Mouse (Mus musculus) embryo, embryonic 10.5 days (tissue): ENCODE data around the gene Tesmin.

Source experiments
- DNase-seq: peaks from one replicate; pipeline ENCODE4 v3.0.0-alpha.2; 2015; ENCODE audit warnings: low spot score

Tesmin gene

DNA sequence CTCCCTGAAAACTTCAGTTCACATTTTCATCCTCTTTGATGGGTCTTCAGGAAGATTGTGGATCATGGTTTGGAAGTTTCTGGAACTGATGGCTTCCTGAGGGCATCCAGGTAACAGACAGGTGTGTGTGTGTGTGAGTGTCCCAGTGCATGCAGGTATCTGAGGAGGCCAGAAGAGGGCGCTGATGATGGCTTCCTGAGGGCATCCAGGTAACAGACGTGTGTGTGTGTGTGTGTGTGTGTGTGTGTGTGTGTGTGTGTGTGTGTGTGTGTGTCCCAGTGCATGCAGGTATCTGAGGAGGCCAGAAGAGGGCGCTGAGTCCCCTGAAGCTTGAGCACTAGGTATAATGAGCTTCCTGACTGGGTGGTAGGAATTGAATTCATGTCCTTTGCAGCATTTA, 58.7 kb downstream of the Tesmin start:
- no peak for DNase-seq

DNA sequence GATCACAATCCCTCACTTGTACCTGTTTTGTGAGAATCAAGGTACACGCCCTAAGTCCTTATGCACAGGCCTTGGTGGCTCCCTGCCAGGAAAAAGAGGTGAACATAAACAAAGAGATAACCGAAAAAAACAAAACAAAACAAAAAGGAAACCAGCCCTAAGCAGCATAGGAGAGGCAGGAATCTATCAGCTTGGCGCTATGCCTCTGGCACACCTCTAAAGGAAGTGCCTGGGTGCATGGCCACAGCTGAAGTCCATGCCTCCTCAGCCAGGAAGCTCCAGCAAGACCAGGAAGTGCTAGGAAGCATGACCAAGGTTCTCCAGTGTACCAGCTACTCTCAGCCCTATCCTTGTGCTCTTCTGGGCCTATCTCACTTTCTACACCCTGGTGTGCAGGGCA, 60.6 kb downstream of the Tesmin start:
- DNase-seq: no peak

DNA sequence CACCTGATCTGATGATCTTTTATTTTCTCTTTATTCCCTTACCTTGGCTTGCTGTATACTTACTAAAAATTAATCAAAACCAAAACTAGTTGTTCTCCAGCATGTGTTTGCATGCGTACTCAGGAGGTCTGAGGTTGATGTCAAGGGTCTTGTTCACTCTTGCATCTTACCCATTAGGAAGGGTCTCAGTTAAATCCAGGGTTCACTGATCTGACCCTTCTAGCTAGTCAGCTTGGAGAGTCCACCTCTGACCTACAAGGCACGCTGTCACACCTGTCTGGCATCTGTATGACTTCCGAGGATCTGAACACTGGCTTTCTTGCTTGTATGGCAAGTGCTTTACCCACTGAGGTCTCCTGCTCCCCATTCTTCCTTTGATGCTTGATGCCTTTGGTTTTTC, 62.1 kb downstream of the Tesmin start:
- no peak for DNase-seq

DNA sequence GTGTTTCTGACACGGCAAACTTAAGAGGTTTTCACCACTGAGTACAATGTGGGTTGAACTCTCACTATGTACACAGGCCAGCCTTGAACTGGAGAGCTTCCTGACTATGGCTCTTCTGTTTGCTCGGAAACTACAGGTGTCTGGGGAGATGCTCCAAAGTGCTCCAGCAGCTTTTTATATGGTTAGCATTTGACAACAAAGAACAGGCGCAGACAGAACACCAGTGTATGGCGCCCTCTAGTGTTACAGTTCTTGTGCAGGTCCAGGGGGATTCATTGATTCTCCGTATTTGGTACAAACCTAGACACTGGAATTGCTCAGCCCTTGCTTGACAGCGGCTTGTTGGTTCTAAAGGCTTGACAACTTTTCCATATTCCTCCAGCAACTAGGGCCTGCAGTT, 62.5 kb downstream of the Tesmin start:
- peak; percentile 92 for DNase-seq

DNA sequence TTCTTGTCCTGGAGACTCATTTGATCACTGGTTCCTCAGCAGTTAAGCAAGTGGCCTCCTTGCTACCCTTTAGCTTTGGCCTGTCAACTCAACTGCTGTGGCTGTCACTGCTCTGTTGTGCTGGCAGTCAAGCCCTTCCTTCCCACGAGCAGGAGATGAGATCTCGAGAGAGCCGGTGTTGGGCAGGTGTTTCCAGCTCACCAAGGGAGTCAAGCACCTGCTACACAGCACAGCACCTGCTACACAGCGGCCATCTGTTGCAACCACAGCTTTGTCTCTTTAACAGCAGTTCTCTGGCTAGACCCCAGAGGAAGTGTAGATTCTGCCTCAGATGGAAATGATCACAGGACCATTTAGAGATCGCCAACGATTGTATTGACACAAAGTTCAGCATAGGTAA, 63.0 kb downstream of the Tesmin start:
- no peak for DNase-seq
